Mouse (Mus musculus) bone marrow macrophage, adult 2 months (primary cell): ENCODE measurements at regions not wholly inside any gene's neighbourhood (a gene's known extent, or its start where the extent isn't known, plus 50 kb on each side); places are given as distances from the start of the nearest gene placed in this dataset.

Experiments used
- CTCF ChIP-seq: IDR thresholded peaks from 2 replicates; pipeline ENCODE4 v1.5.1; 2012; ENCODE audit warnings: low read depth, mild to moderate bottlenecking, low read length, moderate library complexity
- POLR2A ChIP-seq: IDR thresholded peaks from 2 replicates; pipeline ENCODE4 v1.6.1; 2012; ENCODE audit warnings: mild to moderate bottlenecking, low read depth, low read length, borderline replicate concordance

DNA sequence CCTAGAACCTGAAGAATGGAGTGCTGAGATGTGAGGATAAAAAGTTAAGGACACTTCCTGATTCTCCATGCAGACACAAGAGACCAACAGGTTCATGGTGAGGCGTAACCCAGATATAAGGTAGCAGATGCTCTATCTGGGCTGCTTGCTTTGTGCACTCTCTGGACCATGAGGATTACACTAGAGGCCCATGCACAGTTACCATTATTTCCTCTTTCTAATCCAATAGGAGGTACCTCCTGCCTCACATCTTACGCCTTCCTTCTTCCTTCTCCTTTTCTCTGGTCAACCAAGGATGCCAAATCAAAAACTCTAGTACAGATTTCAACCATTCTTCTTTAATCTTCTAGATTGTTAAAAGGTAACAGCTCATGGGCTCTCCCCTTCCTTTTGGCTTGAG is 169.1 kb upstream of the Bcl6 start:
- TF ChIP-seq POLR2A (no peak), CTCF (no peak)
